Mouse (Mus musculus): ENCODE measurements around the gene Klhl15. TPM values are rescaled to one million over a fixed set of nuclear protein-coding genes. Genes with fewer than 3 reads are reported as not detected.

The Klhl15 gene
- total RNA-seq (2014; fragmentation: Nextera tagmentation) (8.7 and 11.3 TPM in 2 replicates), total RNA-seq (2017) (10.1 and 12.6 TPM in 2 replicates)

DNA sequence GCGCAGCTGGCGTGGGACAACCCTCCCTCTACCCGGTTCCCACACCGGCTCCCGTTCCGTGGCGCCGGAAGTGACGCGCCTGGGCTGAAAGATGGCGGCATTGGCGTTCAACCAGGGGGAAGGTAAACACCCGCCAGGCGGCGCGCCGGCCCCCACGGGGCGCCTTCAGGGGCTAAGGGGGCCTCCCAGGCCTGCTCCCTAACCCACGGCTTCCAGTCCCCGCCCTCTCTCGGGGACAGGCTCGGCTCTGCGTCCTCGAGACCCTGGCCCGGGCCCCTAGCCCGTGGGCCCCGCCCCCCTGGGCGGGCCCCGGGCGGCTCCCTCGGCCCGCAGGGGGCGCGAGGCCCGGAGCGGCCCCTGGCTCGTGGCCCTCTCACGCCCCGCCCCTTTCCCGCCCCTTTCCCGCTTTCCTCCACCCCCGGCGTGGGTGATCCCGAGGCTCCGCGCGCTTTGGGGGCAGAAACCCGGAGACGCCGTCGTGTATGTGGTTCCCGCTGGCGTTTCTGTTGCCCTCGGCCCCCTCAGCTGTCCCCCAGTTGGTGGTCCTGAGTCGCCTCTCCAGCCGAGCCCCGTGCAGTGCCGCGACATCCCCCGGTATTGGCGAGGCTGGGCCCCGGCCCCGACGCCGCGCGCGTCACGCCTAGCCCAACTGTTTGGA is at the start of gene Klhl15:
Gene Klhl15, plus strand, starts transcription at position 68 of the 658 bp plus-strand sequence.
- ATAC-seq (replicated peaks; ENCODE audit: low FRiP score, low TSS enrichment, poor library complexity, severe bottlenecking), result peak; percentile 91

GRCm38 (mm10) chrX:94185156-94185555 is 49.2 kb upstream of the Klhl15 start:
- ATAC-seq (replicated peaks; ENCODE audit: low FRiP score, low TSS enrichment, poor library complexity, severe bottlenecking), result no peak

GRCm38 (mm10) chrX:94193901-94194300 is 40.5 kb upstream of the Klhl15 start:
- ATAC-seq (replicated peaks; ENCODE audit: low FRiP score, low TSS enrichment, poor library complexity, severe bottlenecking), result peak; percentile 73

DNA sequence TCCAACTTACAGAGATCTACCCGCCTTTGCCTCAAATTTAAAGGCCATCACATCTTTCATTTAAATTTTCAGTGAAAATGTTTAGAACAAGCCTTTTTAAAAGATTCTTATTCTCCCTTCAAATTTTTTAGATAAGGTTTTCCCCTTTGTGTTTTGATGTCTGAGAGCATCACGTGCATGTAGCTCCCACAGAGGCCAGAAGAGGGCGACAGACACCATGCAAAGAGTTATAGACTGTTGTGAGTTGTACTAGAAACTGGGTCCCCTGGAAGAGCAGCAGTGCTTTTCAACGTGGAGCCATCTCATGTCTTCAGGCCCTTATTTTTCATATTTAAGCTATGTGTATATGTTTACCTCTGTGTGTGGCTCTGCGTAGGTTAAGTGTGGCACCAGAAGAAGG is 36.6 kb upstream of the Klhl15 start:
- ATAC-seq (replicated peaks; ENCODE audit: low FRiP score, low TSS enrichment, poor library complexity, severe bottlenecking), result 0 out of 2 replicates have a peak, but pooled peaks have one; percentile 61

DNA sequence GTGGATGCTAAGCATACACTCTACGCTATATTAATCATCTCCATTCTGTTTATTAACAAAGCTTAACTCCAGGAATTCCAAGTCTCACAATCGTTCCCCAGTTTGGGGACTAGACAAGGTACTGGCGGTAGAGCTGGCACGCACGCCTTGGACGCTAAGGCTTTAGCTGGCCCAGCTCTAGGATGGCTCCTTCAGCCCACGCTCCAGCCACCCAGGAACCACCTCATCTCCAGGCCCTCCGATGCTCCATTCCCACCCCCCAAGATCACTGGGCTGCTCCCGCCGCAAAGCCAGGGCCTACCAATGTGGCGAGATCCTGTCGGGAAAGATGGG is 22.2 kb upstream of the Klhl15 start:
- ATAC-seq (replicated peaks; ENCODE audit: low FRiP score, low TSS enrichment, poor library complexity, severe bottlenecking), result 0 out of 2 replicates have a peak, but pooled peaks have one; percentile 6

DNA sequence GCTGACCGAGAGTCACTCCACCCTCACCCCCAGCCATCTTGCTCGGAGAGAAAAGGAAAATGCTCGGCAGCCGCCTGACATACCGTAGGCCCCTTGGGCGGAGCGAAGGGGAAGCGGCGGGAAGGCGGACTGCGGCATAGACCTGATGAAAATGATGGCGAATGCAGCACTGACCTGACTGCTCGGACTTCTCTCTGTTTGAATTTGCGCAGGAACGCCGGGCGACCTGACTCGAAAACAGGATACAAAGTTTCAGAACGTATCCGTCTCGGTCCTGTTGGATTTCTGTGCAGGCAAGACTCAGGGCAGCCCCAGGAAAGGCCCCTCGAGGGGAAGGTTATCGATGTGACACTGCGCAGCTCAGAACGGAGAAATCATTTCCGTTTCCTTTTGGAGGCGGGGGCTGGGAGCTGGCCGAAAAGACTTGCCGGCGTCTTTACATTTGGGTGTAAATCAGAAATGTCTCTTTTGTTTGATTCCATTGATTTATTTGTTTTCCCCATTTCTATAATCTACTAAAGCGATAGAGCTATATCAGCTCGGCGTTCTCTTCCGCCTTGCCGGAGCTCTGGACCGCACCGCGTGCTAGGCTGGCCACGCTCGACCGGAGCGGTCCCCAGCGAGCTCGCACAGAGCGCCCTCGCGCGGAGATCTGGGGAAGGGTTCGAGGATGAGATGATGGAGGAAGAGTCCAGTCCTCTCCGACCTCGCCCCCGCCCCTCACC is 21.6 kb upstream of the Klhl15 start, which contains the start of gene Eif2s3x:
Gene Eif2s3x, minus strand, starts transcription at position 266 of the 725 bp plus-strand sequence.
- peak; percentile 93 for ATAC-seq (replicated peaks; ENCODE audit: low FRiP score, low TSS enrichment, poor library complexity, severe bottlenecking)

GRCm38 (mm10) chrX:94213384-94213783 is 21.0 kb upstream of the Klhl15 start:
- ATAC-seq (replicated peaks; ENCODE audit: low FRiP score, low TSS enrichment, poor library complexity, severe bottlenecking), result peak; percentile 46; the same call in 1 of the 2 replicates

DNA sequence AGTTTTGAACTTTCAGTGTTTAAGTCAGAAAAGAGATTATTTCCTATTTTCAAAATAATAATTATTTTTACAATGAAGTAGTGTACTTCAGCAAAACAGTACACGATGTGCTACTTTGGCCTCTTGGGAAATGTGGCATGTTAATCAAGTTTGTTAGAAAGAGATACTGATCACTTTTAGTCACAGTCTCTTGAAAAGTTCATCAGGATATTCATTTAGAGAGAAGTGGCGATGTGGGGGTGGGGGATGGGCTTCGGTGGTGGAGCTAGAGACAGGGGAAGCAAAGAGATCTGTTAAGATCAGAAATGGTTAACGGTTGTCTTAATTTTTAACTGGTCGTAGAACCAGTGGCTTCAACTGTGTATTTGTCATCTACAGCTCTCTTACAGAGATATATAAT is 967 bp upstream of the Klhl15 start:
- ATAC-seq (replicated peaks; ENCODE audit: low FRiP score, low TSS enrichment, poor library complexity, severe bottlenecking), result no peak

DNA sequence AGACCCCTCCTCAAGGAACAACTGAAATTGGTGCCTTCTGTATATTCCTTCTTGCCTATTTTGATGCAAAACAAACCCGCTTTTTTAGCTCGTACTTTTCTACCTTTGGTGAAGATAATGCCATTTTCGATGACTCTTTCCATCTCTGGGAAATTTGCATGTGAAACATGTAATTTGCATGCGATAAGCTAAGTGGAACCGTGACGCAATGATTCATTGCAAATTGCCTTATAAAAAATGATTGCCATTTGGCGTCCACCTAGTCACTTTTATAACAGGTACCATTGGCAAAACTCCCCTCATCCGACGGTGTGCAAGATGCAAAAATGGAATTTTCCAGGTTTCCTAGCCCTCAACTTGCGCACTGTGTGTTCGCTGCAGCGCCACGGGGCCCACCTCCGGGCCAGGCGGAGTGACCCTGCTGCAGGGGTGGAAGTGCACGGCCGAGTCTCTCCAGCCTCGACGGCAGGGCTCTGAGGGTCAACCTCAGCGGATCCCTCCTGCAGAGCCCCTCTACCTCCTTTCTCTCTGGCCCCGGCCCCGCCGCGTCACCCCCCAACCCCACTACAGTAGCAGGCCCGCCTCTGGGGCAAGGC is 365 bp upstream of the Klhl15 start:
- ATAC-seq (replicated peaks; ENCODE audit: low FRiP score, low TSS enrichment, poor library complexity, severe bottlenecking), result peak; percentile 45

GRCm38 (mm10) chrX:94235190-94235555 is 774 bp downstream of the Klhl15 start:
- no peak for ATAC-seq (replicated peaks; ENCODE audit: low FRiP score, low TSS enrichment, poor library complexity, severe bottlenecking)

DNA sequence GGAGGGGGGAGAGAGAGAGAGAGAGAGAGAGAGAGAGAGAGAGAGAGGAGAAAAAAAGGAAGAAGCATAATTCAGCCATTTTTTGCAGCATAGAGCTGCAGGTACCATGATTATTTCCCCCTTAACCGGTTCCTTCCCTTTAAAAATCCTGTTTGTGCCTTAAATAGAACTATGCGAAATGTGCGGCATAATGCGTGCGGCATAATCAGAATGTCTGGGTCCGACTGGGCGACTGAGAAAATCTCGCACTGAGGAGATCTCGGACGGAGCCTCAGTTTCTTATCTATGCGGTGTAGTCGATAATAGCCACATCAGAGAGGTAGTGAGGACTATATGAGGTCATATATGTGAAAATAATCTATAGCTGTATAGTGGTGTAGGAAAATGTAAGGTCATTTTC is 1.2 kb downstream of the Klhl15 start:
- peak; percentile 37; the same call in 1 of the 2 replicates for ATAC-seq (replicated peaks; ENCODE audit: low FRiP score, low TSS enrichment, poor library complexity, severe bottlenecking)

- ATAC-seq (replicated peaks; ENCODE audit: low FRiP score, low TSS enrichment, poor library complexity, severe bottlenecking), result peak; percentile 78; the same call in 1 of the 2 replicates
These were observed 54.5 kb downstream of the Klhl15 start for GRCm38 (mm10) chrX:94288923-94289322.

GRCm38 (mm10) chrX:94302928-94303327 is 68.5 kb downstream of the Klhl15 start:
- ATAC-seq (replicated peaks; ENCODE audit: low FRiP score, low TSS enrichment, poor library complexity, severe bottlenecking), result no peak

GRCm38 (mm10) chrX:94321036-94321902 is 86.9 kb downstream of the Klhl15 start:
- ATAC-seq (replicated peaks; ENCODE audit: low FRiP score, low TSS enrichment, poor library complexity, severe bottlenecking), result no peak

Other genes with a start within 250 kb of the Klhl15 start
- 24.7 and 40.3 TPM in 2 replicates for gene Zfx, start 110.9 kb upstream of the Klhl15 start, total RNA-seq (2014; fragmentation: Nextera tagmentation)
- gene Zfx, start 110.9 kb upstream of the Klhl15 start, total RNA-seq (2017), result 28.9 and 36.6 TPM in 2 replicates
- gene Eif2s3x, start 21.7 kb upstream of the Klhl15 start, total RNA-seq (2014; fragmentation: Nextera tagmentation), result 188 and 191 TPM in 2 replicates
- 261 and 281 TPM in 2 replicates for gene Eif2s3x, start 21.7 kb upstream of the Klhl15 start, total RNA-seq (2017)
- gene Fam90a1b, start 132.2 kb downstream of the Klhl15 start, total RNA-seq (2014; fragmentation: Nextera tagmentation), result 0.31 TPM in 1 of 2 replicates, not detected in the other
- gene Fam90a1b, start 132.2 kb downstream of the Klhl15 start, total RNA-seq (2017), result not detected in 2 replicates
- 26.4 and 35.8 TPM in 2 replicates for gene Apoo, start 132.5 kb downstream of the Klhl15 start, total RNA-seq (2014; fragmentation: Nextera tagmentation)
- gene Apoo, start 132.5 kb downstream of the Klhl15 start, total RNA-seq (2017), result 18.4 and 31.8 TPM in 2 replicates

Data from megakaryocyte-erythroid progenitor cell, adult 5-6 weeks (primary cell).